Mouse (Mus musculus): ENCODE measurements around the gene Sdhaf4.

The Sdhaf4 gene

GRCm38 (mm10) chr1:23955539-23955938 lies 49.9 kb downstream of the Sdhaf4 start:
- DNase-seq (ENCODE audit: low spot score) = peak; percentile 53

- no peak for DNase-seq (ENCODE audit: low spot score)
These were observed 51.5 kb downstream of the Sdhaf4 start for GRCm38 (mm10) chr1:23953921-23954320.

DNA sequence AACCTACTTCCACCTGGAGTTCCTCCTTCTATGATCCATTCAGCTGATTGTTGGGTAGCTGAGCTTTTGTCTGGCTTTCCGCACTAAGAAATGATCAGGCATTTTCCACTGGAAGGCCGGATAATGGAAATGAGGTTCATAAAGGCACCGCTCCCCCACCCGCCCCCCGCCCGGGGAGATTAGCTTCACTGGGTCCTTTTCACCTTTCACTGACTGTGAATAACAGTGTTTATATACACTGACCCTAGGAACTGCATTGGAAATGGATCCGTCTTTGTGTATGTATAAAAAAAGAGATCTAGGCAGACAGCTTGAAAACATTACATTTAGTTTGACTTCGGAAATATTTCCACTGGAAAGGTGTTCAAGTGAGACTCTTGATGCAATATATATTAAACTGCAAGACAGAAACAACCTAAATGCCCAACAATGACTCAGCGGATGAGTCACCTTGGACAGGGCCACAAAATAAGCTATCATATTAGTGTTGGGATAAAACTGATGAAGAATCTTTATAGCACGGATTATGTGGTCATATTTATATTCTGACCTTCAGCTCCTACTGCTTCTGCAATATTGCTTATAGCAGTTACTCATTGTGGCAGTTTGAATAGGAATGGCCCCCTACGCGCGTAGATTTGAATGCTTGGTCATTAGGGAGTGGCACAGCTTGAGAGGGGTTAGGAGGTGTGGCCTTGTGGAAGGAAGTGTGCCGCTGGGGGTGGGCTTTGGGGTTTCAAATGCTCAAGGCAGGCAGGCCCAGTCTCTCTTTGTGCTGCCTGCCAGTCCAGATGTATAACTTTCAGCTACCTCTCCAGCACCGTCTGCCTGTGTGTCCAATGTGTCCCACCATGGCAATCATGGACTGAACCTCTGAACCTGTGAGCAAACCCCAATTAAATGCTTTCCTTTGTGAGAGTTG lies 56.4 kb downstream of the Sdhaf4 start:
- no peak for DNase-seq (ENCODE audit: low spot score)

- DNase-seq (ENCODE audit: low spot score) = no peak
These were observed 57.2 kb downstream of the Sdhaf4 start for GRCm38 (mm10) chr1:23948290-23948689.
